Mouse (Mus musculus) kidney, adult 18-20 months (tissue): ENCODE measurements around the gene Sept10.

Experiments
- DNase-seq: peaks from one replicate; pipeline ENCODE4 v3.0.0; 2021

Gene Sept10

GRCm38 (mm10) chr10:59223890-59224289 is 2.2 kb upstream of the Sept10 start:
- DNase-seq, result no peak

GRCm38 (mm10) chr10:59223301-59223700 is 1.7 kb upstream of the Sept10 start:
- no peak for DNase-seq

- peak; percentile 24 for DNase-seq
These were observed 839 bp upstream of the Sept10 start for GRCm38 (mm10) chr10:59222271-59223101.

DNA sequence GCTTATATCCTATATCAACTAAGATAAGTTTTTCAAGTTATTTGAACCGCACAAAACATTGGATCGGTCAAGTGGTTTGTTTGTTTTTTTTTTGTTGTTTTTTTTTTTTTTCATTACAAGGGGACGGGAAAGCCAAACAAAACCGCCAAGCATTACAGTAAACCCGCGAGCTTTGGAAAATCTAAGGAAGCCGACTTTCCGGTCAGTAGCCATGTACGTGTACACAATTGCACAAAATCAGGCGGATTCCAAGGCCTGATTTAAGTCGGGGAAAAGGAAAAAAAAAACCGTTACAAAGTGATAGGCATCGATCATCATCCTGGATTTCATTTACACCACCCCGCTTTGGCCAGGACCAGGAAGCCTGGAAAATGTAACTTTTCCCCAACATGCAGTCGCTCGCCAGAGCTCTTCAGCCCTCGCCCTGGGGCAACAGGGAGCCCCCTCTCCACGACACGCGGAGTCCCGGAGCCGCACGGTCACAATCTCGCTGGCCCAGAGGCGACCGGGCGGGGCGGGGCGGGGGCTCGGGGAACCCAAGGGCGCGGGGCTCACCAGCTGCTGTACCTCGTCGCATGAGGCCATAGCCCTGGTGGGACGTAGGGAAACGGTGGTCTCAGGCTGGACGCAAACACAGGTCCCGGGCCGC is 699 bp downstream of the Sept10 start:
- DNase-seq, result no peak

DNA sequence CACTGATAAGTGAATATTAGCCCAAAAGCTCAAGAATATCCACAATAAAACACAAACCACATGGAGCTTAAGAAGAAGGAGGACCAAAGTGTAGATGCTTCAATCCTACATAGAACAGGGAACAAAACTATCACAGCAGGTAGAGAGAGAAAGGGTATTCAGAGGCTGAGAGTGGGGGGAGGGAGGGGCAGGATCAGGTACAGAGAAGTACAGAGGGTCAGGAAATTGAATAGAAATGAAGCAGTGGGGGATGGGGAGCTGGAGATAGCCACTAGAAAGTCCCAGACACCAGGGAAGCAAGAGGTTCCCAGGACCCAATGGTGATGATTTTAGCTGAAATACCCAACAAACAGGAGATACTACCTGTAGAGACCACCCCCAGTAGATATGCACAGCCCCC is 21.6 kb downstream of the Sept10 start:
- no peak for DNase-seq

DNA sequence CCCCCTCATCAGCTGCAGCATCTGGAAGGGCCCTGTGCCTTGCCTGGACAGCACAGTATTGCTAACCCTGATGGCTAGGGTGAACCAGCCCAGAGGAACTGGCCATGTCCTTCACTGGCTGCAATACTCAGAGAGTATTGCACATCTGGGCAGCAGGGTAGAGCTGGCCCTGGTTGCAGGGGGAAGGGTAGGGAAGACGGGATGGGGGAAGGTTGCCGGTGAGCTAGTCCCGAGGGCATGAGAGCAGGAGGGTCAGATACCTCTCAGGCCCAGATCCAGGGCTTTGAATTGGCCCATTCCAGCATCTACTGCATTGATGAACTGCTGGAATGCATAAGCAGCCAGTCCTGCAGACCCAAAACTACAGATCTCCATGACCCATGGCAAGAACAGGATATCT is 24.9 kb downstream of the Sept10 start:
- no peak for DNase-seq

GRCm38 (mm10) chr10:59194891-59195290 is 26.8 kb downstream of the Sept10 start:
- DNase-seq, result no peak

GRCm38 (mm10) chr10:59182306-59182705 is 39.3 kb downstream of the Sept10 start:
- DNase-seq, result no peak

- no peak for DNase-seq
These were observed 42.0 kb downstream of the Sept10 start for GRCm38 (mm10) chr10:59179620-59180019.

- no peak for DNase-seq
These were observed 49.1 kb downstream of the Sept10 start for GRCm38 (mm10) chr10:59172539-59172938.

DNA sequence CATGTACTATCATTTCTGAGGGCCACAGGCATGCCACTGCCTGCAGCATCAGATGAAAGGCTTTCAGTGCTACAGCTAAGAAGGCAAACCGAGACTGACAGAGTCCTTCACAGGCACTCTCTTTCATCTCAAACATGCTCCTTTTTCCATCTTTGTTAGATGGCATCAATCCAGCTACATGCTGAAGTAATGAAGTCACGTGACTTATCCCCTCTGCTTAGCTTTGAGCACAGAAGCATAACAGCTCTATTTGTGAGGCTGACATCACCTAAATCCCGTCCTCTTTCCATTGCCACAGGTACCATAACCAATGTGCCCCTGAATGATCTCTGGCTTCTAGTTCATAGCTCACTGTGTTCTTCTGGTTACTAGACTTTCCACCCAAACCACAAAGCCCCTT is 50.6 kb downstream of the Sept10 start:
- DNase-seq, result no peak

DNA sequence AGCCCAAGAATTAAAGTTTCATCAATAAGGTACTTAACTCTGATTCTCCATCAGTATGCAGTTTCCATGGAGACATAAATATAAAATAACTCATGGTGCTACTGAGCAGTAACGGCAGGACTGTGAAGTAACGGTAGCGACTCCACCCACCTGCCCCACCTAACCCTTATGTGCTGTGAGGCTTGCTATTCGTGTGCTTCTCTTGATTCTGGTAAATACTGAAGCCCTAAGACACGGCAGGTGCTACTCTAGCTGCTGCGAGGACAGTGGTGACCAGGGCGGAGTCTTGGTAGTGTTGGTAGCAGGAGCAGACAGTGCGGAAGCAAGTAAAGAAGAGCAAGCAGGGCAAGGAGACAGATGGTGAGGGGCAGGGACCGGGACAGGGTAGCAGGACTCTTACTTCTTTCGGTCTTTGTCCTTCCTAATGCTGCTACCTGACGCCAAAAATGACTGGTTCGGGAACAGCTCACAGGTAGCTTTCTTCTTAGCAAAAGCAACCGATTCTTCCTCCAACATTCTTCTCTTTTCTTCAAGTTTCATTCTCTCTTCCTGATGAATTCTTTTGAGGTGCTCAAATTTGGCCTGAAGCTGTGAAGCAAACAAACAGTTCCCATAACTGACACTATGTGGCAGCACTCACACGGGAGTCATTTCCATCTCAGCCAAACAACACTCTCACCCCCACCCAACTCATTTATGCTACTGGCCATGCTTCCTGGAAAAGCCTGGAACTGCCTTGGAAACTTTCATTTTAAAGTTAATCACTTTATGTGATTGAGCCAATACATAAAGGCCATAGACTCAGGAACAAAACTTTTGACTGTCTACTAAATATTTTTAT is 55.3 kb downstream of the Sept10 start:
- DNase-seq, result peak; percentile 54

DNA sequence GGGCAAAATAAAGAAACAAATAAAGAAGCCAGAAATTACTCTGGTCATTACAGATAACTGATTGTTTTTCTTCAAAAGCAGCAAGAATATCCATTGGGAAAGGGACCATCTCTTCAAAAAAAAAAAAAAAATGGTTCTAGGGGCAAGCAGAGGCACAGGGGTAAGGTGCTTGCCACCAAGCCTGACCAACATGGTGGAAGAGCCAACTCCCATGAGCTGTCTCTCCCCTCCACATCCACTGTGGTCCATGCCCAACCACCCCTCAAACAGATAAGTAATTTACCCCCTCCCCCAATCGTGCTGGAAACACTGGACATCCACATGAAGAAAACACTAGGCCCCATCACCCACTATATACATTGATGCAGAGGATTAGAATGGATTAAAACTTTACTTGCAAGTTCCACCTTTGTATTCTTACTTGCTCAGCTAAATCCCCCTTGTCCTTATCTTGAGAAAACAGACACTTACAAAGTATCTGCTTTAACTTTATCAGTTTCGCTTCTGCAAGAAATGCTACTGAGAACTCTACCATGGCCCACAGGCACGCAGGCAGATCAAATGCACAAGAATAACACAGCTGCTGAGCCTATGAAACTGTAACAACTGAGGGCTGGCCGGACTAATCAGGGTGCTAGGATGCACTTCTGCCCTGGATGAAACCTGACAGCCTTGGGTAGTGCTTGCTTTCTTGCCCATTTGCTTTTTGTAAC is 59.3 kb downstream of the Sept10 start:
- no peak for DNase-seq

GRCm38 (mm10) chr10:59158627-59159026 is 63.0 kb downstream of the Sept10 start:
- no peak for DNase-seq

DNA sequence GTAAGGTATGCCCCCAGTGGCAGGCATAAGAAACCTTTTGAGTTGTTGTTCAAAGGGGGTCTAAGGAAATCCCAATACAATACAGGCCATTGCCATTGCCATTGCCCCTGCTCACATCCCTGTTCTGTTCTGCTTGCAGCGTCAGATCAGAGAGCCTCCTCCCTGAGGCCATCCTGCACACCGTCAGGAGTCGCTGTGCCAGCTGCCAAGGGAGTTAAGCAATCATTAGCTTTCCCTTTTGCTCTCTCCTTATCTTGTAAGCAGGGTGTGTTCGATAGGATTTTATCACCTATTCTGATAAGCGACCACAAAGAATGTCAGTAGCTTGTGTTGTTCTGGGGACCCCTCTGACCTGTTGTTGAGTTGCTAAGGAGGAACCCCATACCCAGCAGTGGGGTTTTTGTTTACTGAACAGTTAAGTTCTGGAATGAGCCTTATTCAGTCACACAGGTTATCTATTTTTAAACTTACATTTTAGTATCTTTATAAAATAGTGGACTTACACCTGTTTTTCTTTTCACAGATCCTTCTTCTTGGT is 69.0 kb downstream of the Sept10 start:
- DNase-seq, result no peak

- DNase-seq, result no peak
These were observed 70.5 kb downstream of the Sept10 start for GRCm38 (mm10) chr10:59150938-59151657.

- DNase-seq, result peak; percentile 37
These were observed 71.7 kb downstream of the Sept10 start for GRCm38 (mm10) chr10:59149956-59150383.

DNA sequence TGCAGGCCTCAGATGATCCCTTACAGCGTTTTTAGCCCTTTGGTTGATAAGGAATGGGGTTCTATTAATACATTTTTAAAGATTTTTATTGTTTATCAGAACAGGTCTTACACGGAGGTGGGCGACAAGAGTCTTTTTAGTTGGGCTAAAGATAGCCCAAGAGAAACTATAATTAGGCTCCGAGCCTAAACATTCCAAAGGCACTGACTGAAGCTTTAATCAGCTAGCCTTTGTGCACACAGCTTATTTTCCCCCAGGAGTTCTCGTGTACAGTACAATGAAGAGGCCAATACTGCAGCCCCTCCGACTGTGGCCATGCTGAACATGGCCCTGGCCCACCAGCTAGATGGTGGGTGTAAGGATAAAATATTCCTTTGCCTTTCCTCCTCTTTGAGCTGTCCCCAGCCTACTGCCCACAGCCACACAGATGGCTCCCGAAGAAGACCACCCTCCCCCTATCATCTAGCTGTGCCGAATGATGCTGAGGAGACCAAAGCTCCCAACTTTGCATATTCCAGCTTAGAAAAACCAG is 88.1 kb downstream of the Sept10 start:
- DNase-seq, result no peak

- DNase-seq, result no peak
These were observed 89.6 kb downstream of the Sept10 start for GRCm38 (mm10) chr10:59131926-59132628.

DNA sequence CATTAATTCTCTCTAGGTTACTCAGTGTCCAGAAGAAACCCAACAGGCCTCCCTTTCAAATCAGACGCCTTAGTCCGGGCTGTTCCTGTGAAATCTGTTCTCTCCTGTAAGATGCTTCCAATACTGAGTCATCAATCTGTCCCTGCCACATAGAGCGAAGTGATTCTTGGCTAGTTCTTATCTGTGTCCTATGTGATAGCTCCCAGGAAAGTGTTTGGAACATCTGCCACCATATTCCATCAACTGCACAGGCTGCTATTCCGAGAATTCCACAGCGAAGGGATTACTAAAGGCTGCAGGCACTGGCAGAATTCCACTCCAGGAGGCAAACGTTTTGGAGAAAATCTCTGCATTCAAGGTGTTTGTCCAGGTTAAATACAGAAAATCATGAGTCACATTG is 94.0 kb downstream of the Sept10 start:
- DNase-seq, result no peak

DNA sequence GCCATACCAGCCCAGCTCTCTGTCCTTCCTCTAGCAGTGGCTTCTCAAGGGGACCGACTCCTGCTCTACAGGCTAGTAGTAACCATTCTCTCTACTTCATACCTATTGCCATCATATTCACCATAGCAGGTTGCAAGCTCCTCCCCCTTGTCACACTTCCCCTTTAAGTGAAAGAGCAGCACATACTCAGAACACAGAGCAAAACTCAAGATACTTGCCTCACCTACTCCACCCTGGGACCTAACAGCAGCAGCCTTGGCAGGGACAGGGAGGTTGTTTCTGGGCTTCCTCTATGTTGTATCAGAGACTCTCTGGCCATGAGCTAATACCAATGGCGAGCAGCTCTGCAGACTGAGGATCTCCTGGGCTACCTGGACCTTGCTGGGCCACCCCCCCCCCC is 96.2 kb downstream of the Sept10 start:
- DNase-seq, result no peak
